Mouse (Mus musculus) frontal cortex, postnatal 14 days (tissue): Measurements from ENCODE around the gene Btbd35f13.
"Not testable (repeated sequence)": the region's sequence is repeated elsewhere in the genome, so short reads cannot be mapped to it uniquely, and the experiment has no call there.

Experiments used
- DNase-seq, 2 experiments: peaks; one replicate each; pipeline ENCODE4 v3.0.0; 2022; ENCODE audit warnings: low spot score in 2 of 2

Btbd35f13 gene

DNA sequence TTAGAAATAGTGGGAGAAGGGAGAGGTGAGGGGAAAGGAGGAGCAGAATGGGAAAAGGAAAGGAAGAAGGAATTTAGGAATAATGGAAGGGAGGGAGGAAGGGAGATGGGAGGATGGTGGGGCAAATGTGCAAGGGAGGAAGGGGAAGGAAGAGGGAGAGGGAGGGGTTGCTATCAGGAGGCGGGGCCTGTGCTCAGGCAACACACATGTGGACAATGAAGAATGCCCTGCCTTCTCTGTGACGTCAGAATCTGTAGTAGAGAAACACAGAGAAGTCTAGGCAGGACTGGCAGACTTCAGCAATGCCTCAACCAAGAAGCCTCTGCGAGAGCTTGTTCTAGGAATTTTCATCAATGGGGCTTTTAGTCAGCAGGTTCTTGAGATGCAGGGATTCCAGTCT, at the start of gene Btbd35f13:
Gene Btbd35f13 (plus strand): TSS at position 301 of the 400 bp plus-strand sequence.
- not testable (repeated sequence) for DNase-seq

DNA sequence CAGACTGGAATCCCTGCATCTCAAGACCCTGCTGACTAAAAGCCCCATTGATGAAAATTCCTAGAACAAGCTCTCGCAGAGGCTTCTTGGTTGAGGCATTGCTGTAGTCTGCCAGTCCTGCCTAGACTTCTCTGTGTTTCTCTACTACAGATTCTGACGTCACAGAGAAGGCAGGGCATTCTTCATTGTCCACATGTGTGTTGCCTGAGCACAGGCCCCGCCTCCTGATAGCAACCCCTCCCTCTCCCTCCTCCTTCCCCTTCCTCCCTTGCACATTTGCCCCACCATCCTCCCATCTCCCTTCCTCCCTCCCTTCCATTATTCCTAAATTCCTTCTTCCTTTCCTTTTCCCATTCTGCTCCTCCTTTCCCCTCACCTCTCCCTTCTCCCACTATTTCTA, 45.3 kb downstream of the Btbd35f13 start, which contains the start of gene Btbd35f14:
Gene Btbd35f14 (minus strand): TSS at position 101 of the 400 bp plus-strand sequence.
- not testable (repeated sequence) for DNase-seq
